Mouse (Mus musculus) liver, adult (tissue): ENCODE measurements around the gene Eif3f.

Experiments
- GATA4 ChIP-seq: IDR thresholded peaks from 2 replicates; pipeline ENCODE4 v1.6.1; 2014; ENCODE audit warnings: mild to moderate bottlenecking, low read length; ENCODE audit not compliant: insufficient replicate concordance

Eif3f gene

GRCm38 (mm10) chr7:108950762-108951331 is 16.6 kb downstream of the Eif3f start:
- no peak for TF ChIP-seq GATA4

GRCm38 (mm10) chr7:108952801-108953200 is 18.6 kb downstream of the Eif3f start:
- TF ChIP-seq GATA4 = no peak

GRCm38 (mm10) chr7:108954185-108954584 is 20.0 kb downstream of the Eif3f start:
- no peak for TF ChIP-seq GATA4

GRCm38 (mm10) chr7:108957734-108958133 is 23.5 kb downstream of the Eif3f start:
- no peak for TF ChIP-seq GATA4

- no peak for TF ChIP-seq GATA4
Measured at GRCm38 (mm10) chr7:108965968-108966367, 31.8 kb downstream of the Eif3f start.

GRCm38 (mm10) chr7:108966742-108967362 is 32.6 kb downstream of the Eif3f start:
- TF ChIP-seq GATA4 = no peak

- TF ChIP-seq GATA4 = no peak
Measured at GRCm38 (mm10) chr7:108968201-108968600, 34.0 kb downstream of the Eif3f start.

GRCm38 (mm10) chr7:108972273-108972672 is 38.1 kb downstream of the Eif3f start:
- no peak for TF ChIP-seq GATA4

- no peak for TF ChIP-seq GATA4
Measured at GRCm38 (mm10) chr7:108985934-108986708, 51.9 kb downstream of the Eif3f start.

GRCm38 (mm10) chr7:108991207-108991606 is 57.0 kb downstream of the Eif3f start:
- no peak for TF ChIP-seq GATA4
